Mouse (Mus musculus) megakaryocyte, embryonic 14.5 days (primary cell): Measurements from ENCODE around the gene Olfr825. TPM values are rescaled to one million over a fixed set of nuclear protein-coding genes. Genes with fewer than 3 reads are reported as not detected.
"Not testable (repeated sequence)": the region's sequence is repeated elsewhere in the genome, so short reads cannot be mapped to it uniquely, and the experiment has no call there.

ENCODE experiments used
- H3K27me3 ChIP-seq: replicated peaks from 2 replicates; pipeline ENCODE3; 2012; ENCODE audit warnings: inconsistent platforms
- H3K36me3 ChIP-seq: replicated peaks from 2 replicates; pipeline ENCODE3; 2012; ENCODE audit warnings: low read length, inconsistent platforms, mixed read lengths
- H3K4me1 ChIP-seq: 2 replicates; pipeline ENCODE4 v1.6.1; 2012; ENCODE audit warnings: inconsistent platforms
- H3K4me3 ChIP-seq: replicated peaks from 2 replicates; pipeline ENCODE3; 2012; ENCODE audit warnings: moderate library complexity, mild to moderate bottlenecking, inconsistent platforms
- H3K9me3 ChIP-seq: 2 replicates; pipeline ENCODE4 v1.6.1; 2012; ENCODE audit warnings: inconsistent platforms
- FLI1 ChIP-seq: IDR thresholded peaks from 2 replicates; pipeline ENCODE4 v1.6.1; 2012; ENCODE audit warnings: low read length, inconsistent platforms, mixed read lengths
- GATA1 ChIP-seq: IDR thresholded peaks from 3 replicates; pipeline ENCODE4 v1.6.1; 2012; ENCODE audit warnings: mixed read lengths, low read length, inconsistent platforms, borderline replicate concordance
- polyA plus RNA-seq: library from polyadenylated mRNA; stranded (reverse); fragments of >175 nt; gene quantifications from 2 replicates; pipeline ENCODE4 v1.2.3, GENCODE M21; 2012; ENCODE audit warnings: low replicate concordance; ENCODE audit not compliant: insufficient read depth

The Olfr825 gene
- 0.47 TPM in 1 of 2 replicates, not detected in the other for polyA plus RNA-seq

GRCm38 (mm10) chr10:130166666-130167065, at the start of gene Olfr825:
Gene Olfr825 (minus strand): TSS chr10:130166766.
- TF ChIP-seq GATA1, result no peak
- no peak for TF ChIP-seq FLI1
- no peaks in the 10 kb centered on the region for H3K27me3 ChIP-seq
- H3K36me3 ChIP-seq, result no peaks in the 10 kb centered on the region
- no peaks in the 10 kb centered on the region for H3K4me1 ChIP-seq
- no peak within 1 kb of the TSS for H3K4me3 ChIP-seq
- H3K9me3 ChIP-seq, result no peaks in the 10 kb centered on the region; the same call in 1 of the 2 replicates

- TF ChIP-seq FLI1 (no peak), GATA1 (no peak)
- Histone ChIP-seq H3K27me3 (no peaks in the 10 kb centered on the region), H3K4me3 (no peak within 1 kb of the TSS), H3K4me1 (no peaks in the 10 kb centered on the region), H3K9me3 (no peaks in the 10 kb centered on the region), H3K36me3 (no peaks in the 10 kb centered on the region)
Measured at GRCm38 (mm10) chr10:130214303-130214702, 47.7 kb upstream of the Olfr825 start, which contains the start of gene Olfr827. Gene Olfr827 (minus strand): TSS chr10:130214403.

GRCm38 (mm10) chr10:130184086-130184485, 17.5 kb upstream of the Olfr825 start, which contains the start of gene Olfr826:
Gene Olfr826 (minus strand): TSS chr10:130184186.
- Histone ChIP-seq H3K4me1 (no peaks in the 10 kb centered on the region), H3K27me3 (no peaks in the 10 kb centered on the region), H3K9me3 (no peaks in the 10 kb centered on the region), H3K36me3 (no peaks in the 10 kb centered on the region), H3K4me3 (no peak within 1 kb of the TSS)
- TF ChIP-seq GATA1, result no peak
- TF ChIP-seq FLI1, result no peak

- Histone ChIP-seq H3K27me3 (no peaks in the 10 kb centered on the region), H3K36me3 (no peaks in the 10 kb centered on the region), H3K9me3 (no peaks in the 10 kb centered on the region), H3K4me3 (no peak overlapping the region), H3K4me1 (no peaks in the 10 kb centered on the region)
- TF ChIP-seq FLI1, result no peak
- no peak for TF ChIP-seq GATA1
Measured at GRCm38 (mm10) chr10:130165196-130165595, 1.4 kb downstream of the Olfr825 start.

GRCm38 (mm10) chr10:130144121-130144520, 22.4 kb downstream of the Olfr825 start:
- no peak overlapping the region for H3K4me3 ChIP-seq
- H3K4me1 ChIP-seq, result no peaks in the 10 kb centered on the region
- H3K27me3 ChIP-seq, result no peaks in the 10 kb centered on the region
- no peak for TF ChIP-seq GATA1
- TF ChIP-seq FLI1, result no peak
- H3K9me3 ChIP-seq, result peaks cover 5% of the 10 kb centered on the region; the same call in 1 of the 2 replicates
- no peaks in the 10 kb centered on the region for H3K36me3 ChIP-seq

GRCm38 (mm10) chr10:130142481-130142880, 24.1 kb downstream of the Olfr825 start:
- not testable (repeated sequence) for H3K4me3 ChIP-seq, H3K4me1 ChIP-seq, H3K27me3 ChIP-seq, H3K9me3 ChIP-seq, H3K36me3 ChIP-seq

GRCm38 (mm10) chr10:130134811-130135210, 31.8 kb downstream of the Olfr825 start:
- H3K4me1 ChIP-seq, result no peaks in the 10 kb centered on the region
- no peaks in the 10 kb centered on the region for H3K9me3 ChIP-seq
- no peaks in the 10 kb centered on the region for H3K27me3 ChIP-seq
- no peaks in the 10 kb centered on the region for H3K36me3 ChIP-seq
- TF ChIP-seq FLI1 (no peak), GATA1 (no peak)
- H3K4me3 ChIP-seq, result no peak overlapping the region

GRCm38 (mm10) chr10:130129900-130130299, 36.7 kb downstream of the Olfr825 start, which contains the start of gene Olfr824:
Gene Olfr824 (minus strand): TSS chr10:130130000.
- not testable (repeated sequence) for H3K9me3 ChIP-seq, H3K27me3 ChIP-seq, H3K4me3 ChIP-seq, H3K36me3 ChIP-seq, H3K4me1 ChIP-seq

- H3K4me1 ChIP-seq, H3K9me3 ChIP-seq, H3K27me3 ChIP-seq, H3K36me3 ChIP-seq, H3K4me3 ChIP-seq: not testable (repeated sequence)
Measured at GRCm38 (mm10) chr10:130116045-130116444, 50.5 kb downstream of the Olfr825 start.

GRCm38 (mm10) chr10:130115283-130115682, 51.3 kb downstream of the Olfr825 start, which contains the start of gene Olfr823:
Gene Olfr823 (minus strand): TSS chr10:130115383.
- H3K4me1 ChIP-seq, H3K4me3 ChIP-seq, H3K27me3 ChIP-seq, H3K9me3 ChIP-seq, H3K36me3 ChIP-seq: not testable (repeated sequence)

Other genes with a start within 250 kb of the Olfr825 start
- gene Olfr818, start 217.7 kb downstream of the Olfr825 start, polyA plus RNA-seq, result not detected in 2 replicates
- gene Olfr819, start 199.5 kb downstream of the Olfr825 start, polyA plus RNA-seq, result not detected in 2 replicates
- gene Olfr247, start 190.6 kb downstream of the Olfr825 start, polyA plus RNA-seq, result not detected in 2 replicates
- not detected in 2 replicates for gene Gm10310, start 181.7 kb downstream of the Olfr825 start, polyA plus RNA-seq
- not detected in 2 replicates for gene Olfr820, start 154.1 kb downstream of the Olfr825 start, polyA plus RNA-seq
- gene Olfr821, start 136.4 kb downstream of the Olfr825 start, polyA plus RNA-seq, result not detected in 2 replicates
- not detected in 2 replicates for gene Olfr822, start 95.6 kb downstream of the Olfr825 start, polyA plus RNA-seq
- not detected in 2 replicates for gene Olfr823, start 51.4 kb downstream of the Olfr825 start, polyA plus RNA-seq
- gene Olfr824, start 36.8 kb downstream of the Olfr825 start, polyA plus RNA-seq, result not detected in 2 replicates
- not detected in 2 replicates for gene Olfr826, start 17.4 kb upstream of the Olfr825 start, polyA plus RNA-seq
- gene Olfr827, start 47.6 kb upstream of the Olfr825 start, polyA plus RNA-seq, result not detected in 2 replicates
- not detected in 2 replicates for gene Neurod4, start 113.5 kb upstream of the Olfr825 start, polyA plus RNA-seq
- gene Tespa1, start 156.1 kb upstream of the Olfr825 start, polyA plus RNA-seq, result 0.50 TPM in 1 of 2 replicates, not detected in the other
- not detected in 2 replicates for gene Vmn2r84, start 227.6 kb upstream of the Olfr825 start, polyA plus RNA-seq